Mouse (Mus musculus): Measurements from ENCODE around the gene Prkn.

- TF ChIP-seq CTCF (IDR thresholded peaks at IDR 0.05; ENCODE audit: extremely low read depth, insufficient read length, insufficient replicate concordance, low read depth, low read length) (no peak), POLR2A (IDR thresholded peaks at IDR 0.05; ENCODE audit: low read depth, low read length) (no peak)
Observed at GRCm38 (mm10) chr17:11919581-11919980, 1079.4 kb downstream of the Prkn start.

Data from small intestine, adult 2 months (tissue).